Mouse (Mus musculus): ENCODE results near the gene Slc16a13.

The Slc16a13 gene

GRCm38 (mm10) chr11:70230239-70230727, 9.4 kb upstream of the Slc16a13 start:
- DNase-seq, result peak; percentile 53 to 62

DNA sequence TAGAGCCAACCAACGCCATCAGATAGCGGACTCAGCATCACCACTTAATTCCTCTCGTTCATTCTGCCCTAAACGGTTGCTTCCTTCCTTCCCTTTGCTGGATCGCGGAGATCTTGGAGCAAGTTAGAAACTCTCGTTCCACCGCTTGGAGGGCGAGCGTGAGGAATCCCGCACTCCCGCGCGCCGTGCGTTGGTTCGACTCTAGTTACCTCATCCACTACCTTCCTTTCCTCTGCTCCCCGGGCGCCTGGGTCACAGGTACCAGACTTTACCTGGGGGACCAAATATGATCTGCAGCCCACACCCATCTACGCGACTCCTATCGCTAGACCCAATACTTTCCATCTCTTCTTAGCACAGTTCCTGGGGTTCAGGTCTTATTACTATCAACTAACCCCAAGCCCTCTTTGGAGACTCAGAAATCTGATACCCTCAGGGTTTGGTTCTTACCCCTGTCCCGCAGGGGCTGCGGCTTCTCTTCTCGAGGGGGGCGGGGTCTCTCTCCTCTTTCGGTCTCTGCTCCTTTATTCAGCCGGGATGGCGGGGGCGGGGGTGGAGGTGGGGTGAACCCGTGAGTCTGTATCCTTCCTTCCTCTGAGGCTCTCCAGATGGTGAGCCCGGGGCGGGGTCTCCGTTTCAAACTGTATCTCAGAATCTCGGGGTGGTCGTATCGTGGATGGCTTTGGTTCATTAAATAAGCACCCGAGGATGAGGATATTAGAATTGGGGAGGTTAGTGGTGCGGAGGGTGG, 8.6 kb upstream of the Slc16a13 start, which contains the start of gene Bcl6b:
Gene Bcl6b (minus strand): TSS at position 539 of the 751 bp plus-strand sequence.
- no peak for DNase-seq

DNA sequence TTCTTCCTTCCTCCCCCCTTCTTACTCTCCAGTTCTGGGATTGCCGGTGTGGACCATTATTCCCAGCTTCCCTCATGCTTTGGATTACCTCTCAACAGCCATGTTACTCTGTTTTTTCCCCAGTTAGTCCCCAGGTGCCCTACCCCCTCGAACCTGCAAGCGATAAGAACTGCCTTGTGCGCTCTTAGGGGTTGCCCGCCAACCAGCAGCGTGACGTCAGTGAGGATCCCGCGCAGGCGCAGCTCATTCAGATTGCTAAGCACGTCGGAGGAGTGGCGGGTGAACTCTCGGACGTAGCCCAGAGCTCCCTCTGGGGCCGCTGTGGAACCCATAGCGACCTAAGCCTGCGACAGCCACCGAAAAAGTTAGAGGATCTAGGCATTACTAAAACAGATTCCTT, 8.0 kb upstream of the Slc16a13 start:
- peak; percentile 67 to 73 for DNase-seq

GRCm38 (mm10) chr11:70227661-70228245, 6.9 kb upstream of the Slc16a13 start:
- DNase-seq, result no peak

DNA sequence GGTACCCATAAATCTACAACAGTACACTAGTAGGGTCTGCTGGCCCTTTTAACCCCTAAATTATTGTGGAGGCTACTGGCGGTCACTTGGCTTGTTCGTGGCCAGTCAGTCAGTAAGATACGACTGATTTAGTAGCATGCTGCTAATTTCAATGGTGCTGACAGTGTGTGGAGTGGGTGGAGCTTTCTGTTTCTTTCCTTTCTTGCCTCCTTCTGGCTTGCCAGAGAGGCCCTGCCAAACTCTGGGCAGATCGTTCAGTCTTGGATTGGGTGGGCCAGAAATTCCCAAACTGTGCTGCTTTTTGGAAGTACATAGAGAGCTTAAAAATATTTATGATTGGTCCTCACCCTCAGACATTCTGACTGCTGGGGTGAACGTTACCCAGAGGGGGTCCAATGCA, 6.3 kb upstream of the Slc16a13 start:
- no peak for DNase-seq

DNA sequence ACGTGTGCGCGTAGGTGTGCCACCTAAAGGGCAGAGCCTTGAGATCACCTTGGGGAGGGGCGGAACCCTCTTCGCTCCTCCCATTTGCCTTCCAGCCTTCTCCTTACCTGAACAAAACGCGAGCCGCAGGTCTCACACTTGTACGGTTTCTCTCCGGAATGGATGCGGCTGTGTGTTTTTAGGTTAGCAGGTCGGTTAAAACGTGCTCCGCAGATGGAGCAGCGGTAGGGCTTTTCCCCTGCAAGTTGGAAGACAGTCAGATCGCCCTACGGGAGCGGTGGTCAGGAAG, 5.7 kb upstream of the Slc16a13 start:
- no peak for DNase-seq

DNA sequence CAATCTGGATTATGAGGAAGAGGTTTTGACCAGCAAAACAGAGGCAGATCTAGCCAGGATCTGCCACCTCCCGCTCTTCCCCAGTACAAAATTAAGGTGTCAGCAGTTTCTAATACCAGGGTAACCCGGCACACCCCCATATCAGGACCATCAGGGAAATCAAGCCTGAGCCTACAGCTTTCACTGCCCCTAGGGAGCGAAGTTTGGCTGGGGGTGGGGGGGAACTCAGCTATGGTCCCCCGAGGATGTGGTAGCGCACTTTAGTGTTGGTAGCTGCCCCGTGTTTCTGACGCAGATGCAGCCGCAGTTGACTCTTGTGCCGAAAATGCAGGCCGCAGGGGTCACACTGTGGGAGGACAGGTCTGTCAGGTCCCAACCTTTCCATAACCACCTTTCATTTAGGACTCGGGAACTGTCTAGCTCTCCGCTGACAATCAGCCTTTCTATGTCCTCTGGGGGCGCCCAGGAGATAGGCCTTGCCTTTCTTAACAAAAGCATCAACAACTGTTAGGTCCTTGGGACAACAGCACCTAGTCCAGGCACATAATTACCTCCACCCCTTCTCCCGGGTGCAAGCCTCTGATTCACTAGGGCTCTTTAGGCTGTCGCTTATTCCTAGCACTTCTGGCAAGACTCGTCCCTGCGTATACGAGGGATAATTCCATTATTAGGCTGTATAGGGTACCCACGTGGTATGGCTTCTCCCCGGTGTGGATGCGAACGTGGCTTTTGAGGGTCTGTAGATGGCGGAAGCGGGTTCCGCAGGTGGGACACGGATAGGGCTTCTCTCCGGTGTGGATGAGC, 5.1 kb upstream of the Slc16a13 start:
- DNase-seq, result no peak

DNA sequence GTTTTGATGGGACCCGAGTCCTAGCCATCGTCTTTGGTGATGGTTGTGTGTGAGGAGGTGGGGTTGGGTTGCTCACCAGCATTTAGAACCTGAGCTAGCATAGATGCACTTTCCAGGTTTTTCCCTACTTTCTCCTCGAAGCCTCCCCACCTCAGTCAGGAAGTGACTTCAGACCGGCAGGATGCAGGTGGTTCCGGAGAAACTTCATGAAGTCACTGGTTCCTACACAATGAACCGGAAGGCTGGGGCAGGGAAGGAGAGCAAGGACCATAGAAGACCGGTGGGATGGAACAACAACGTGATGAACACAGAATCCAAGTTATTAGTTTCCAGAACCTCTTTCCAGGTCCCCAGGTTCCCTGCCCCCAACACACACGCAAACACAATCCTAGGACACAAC, 2.9 kb upstream of the Slc16a13 start:
- no peak for DNase-seq

GRCm38 (mm10) chr11:70221603-70222500, 988 bp upstream of the Slc16a13 start:
- DNase-seq, result no peak

DNA sequence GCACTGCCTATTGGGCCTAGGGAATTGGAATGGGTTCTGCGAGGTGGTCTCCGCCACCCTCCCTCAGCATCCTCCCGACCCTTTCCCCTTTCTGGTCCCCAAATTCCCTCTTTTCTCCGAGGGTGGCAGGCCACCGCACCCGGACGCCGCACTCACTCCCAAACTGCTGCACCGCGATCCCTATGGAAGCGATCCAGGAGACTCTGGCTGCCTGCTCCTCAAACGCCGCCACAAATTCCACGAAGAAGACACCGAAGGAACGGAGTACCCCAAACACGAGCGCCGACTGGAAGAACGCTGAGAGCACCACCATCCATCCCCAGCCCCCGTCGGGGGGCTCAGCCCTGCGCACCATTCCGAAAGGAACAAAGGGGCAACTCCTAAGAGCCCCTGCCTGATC, 541 bp downstream of the Slc16a13 start:
- DNase-seq, result no peak

- DNase-seq, result no peak
These were observed 991 bp downstream of the Slc16a13 start for GRCm38 (mm10) chr11:70219873-70220272.

GRCm38 (mm10) chr11:70218741-70219470, 2.0 kb downstream of the Slc16a13 start:
- no peak for DNase-seq

GRCm38 (mm10) chr11:70218039-70218438, 2.8 kb downstream of the Slc16a13 start:
- no peak for DNase-seq

DNA sequence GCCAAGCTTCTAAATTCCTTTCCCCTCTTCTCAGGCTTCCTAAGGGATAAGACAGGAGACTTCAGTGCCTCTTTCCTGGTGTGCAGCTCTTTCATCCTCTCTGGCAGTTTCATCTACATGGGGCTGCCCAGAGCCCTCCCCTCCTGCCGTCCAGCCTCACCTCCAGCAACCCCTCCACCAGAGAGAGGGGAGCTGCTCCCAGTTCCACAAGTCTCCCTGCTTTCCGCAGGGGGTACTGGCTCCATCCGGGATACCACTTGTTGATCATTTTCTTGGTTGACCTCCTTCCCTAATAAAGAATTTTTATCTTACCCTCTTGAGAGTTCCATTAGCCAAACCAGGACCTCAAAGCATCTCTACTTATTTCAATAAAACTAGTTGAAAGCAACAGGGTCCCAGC, 4.8 kb downstream of the Slc16a13 start:
- no peak for DNase-seq

DNA sequence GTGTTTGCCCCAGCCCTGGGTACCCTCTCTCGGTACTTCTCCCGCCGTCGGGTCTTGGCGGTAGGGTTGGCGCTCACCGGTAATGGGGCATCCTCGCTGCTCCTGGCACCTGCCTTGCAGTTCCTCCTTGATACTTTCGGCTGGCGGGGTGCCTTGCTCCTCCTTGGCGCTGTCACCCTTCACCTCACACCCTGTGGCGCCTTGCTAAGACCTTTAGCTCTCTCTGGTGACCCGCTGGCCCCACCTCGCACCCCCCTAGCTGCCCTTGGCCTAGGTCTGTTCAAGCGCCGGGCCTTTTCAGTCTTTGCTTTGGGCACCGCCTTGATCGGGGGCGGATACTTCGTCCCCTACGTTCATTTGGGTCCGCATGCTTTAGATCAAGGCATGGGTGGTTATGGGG, 5.6 kb downstream of the Slc16a13 start:
- no peak for DNase-seq

GRCm38 (mm10) chr11:70214856-70215209, 6.0 kb downstream of the Slc16a13 start:
- DNase-seq, result no peak

- no peak for DNase-seq
These were observed 6.5 kb downstream of the Slc16a13 start for GRCm38 (mm10) chr11:70214191-70214855.

DNA sequence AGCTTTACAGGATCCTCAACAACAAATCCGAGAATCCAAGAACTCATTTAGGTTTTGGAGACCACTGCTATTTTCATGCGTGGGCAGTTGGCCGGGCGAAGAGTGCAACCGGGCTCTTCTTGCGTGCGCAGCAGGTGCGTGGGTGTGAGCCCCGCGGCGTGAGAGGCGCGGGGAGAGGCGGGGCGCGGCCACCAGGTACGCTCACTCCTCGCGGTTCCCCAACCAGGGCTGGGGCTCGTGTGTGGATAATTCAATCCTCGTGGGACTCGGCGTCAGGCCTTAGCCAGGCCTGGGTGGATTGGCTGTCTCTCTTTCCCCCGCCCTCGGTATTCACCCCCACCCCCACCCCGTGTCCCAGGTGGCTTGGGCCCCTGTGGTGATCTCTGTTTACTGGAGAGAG, 7.1 kb downstream of the Slc16a13 start:
- no peak for DNase-seq

DNA sequence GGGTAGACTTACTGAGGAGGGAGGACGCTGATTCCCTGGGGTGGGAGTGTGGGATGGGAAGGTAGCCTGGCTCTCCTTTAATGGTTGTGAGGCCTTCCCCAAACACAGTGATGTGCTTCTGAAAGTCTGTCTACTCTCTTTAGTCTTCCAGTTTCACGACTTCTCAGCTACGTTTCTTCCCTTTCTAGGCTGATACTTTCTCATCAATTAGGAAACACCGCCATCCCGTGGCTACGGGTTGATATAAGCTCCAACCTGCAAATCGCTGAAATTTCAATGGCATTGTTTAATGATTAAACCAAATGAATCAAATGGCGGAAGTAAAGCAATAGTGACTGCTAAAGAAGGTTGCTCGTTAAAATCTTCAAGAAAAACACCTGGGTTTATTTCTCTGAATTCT, 8.0 kb downstream of the Slc16a13 start:
- no peak for DNase-seq

- DNase-seq, result no peak
These were observed 8.4 kb downstream of the Slc16a13 start, which contains the start of gene Slc16a11 for GRCm38 (mm10) chr11:70212423-70212822. Gene Slc16a11, plus strand, starts transcription at chr11:70212752.

DNA sequence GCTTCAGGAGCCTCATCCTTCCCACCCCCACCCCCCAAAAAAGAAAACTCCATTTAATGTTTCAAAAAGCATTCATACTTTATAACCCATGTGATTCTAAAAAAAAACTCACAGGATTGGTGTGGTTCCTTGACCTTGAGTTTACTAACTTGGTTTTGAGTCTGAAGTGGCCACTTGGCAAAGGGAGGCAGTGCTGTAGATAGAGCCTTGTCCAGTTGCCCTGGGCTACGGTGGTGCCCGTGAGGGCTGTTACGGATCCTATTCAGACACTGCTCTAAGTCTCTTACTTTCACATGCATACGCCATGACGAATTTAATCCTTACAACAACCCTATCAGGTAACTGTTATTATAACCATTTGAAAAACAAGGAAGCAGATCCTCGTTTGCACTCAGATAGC, 8.9 kb downstream of the Slc16a13 start:
- no peak for DNase-seq

- DNase-seq, result no peak
These were observed 10.2 kb downstream of the Slc16a13 start for GRCm38 (mm10) chr11:70210681-70211080.

Measured in thymus, adult 18-20 months (tissue).